Mouse (Mus musculus) forebrain, embryonic 16.5 days (tissue): ENCODE data around the gene Clec4f. TPM values are rescaled to one million over a fixed set of nuclear protein-coding genes. Genes with fewer than 3 reads are reported as not detected.

Source experiments
- ATAC-seq: fragments of 200-750 bp; cut with Nextera tagmentation; 2 replicates; pipeline ENCODE4 v1.8.0; 2017; ENCODE audit warnings: mild to moderate bottlenecking, moderate library complexity
- H3K27ac ChIP-seq: fragments of 300-500 bp; sonication (generic); 2 replicates; pipeline ENCODE4 v1.5.1; 2014; ENCODE audit warnings: low read length, control low read depth
- H3K27me3 ChIP-seq: fragments of 300-500 bp; sonication (generic); replicated peaks from 2 replicates; pipeline ENCODE4 v1.6.1; 2014; ENCODE audit warnings: low read length; ENCODE audit not compliant: control insufficient read depth, insufficient read depth
- H3K36me3 ChIP-seq: fragments of 300-500 bp; sonication (generic); 2 replicates; pipeline ENCODE4 v1.6.1; 2014; ENCODE audit not compliant: control insufficient read depth, insufficient read depth
- H3K4me1 ChIP-seq: fragments of 300-500 bp; sonication (generic); replicated peaks from 2 replicates; pipeline ENCODE4 v1.6.1; 2014; ENCODE audit warnings: low read length; ENCODE audit not compliant: control insufficient read depth, insufficient read depth
- H3K4me2 ChIP-seq: fragments of 300-500 bp; sonication (generic); 2 replicates; pipeline ENCODE4 v1.6.1; 2014; ENCODE audit warnings: mild to moderate bottlenecking, low read length, control low read depth
- H3K4me3 ChIP-seq: fragments of 300-500 bp; sonication (generic); replicated peaks from 2 replicates; pipeline ENCODE4 v1.5.1; 2014; ENCODE audit warnings: mild to moderate bottlenecking, low read length, control low read depth
- H3K9ac ChIP-seq: fragments of 300-500 bp; sonication (generic); replicated peaks from 2 replicates; pipeline ENCODE4 v1.6.1; 2014; ENCODE audit warnings: low read depth, low read length, control low read depth
- H3K9me3 ChIP-seq: fragments of 300-500 bp; sonication (generic); 2 replicates; pipeline ENCODE4 v1.6.1; 2016; ENCODE audit warnings: low read length; ENCODE audit not compliant: control insufficient read depth
- WGBS: fragments of 180-500 bp; shearing (Covaris S2); extraction: QIAGEN DNeasy Blood & Tissue Kit; methylation state at CpG from one replicate; pipeline ENCODE4 v1.1.7; 2014; 5-methylcytosine and 5-hydroxymethylcytosine counted together
- polyA plus RNA-seq: library from polyadenylated mRNA; unstranded; fragments of >200 nt; fragmentation: Nextera tagmentation; extraction: Ambion mirVana; gene quantifications from 2 replicates; pipeline ENCODE4 v1.2.1, GENCODE M21; 2015

Clec4f gene
- polyA plus RNA-seq, 1 experiment from 2014 or later = not detected

DNA sequence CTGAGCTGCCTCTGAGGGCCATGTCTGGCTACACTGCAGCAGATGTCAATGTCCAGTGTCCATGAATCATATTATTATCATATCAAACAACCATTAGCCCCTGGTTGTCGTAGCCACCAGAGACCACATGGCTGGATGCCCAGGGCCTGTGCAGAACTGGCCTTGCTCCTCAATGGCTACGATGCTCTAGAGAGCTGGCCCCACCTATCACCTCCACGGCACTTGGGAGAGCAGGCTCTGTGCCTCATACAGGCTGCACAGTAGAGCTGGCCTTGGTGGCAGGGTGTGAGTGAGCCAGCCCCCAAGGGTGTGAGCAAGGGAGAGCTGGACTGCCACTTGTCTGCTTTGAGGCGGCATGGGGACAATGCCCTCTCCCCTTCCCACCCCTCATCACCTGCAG is 41.5 kb downstream of the Clec4f start:
- Histone ChIP-seq H3K4me3 (no peak overlapping the region), H3K4me2 (no peak overlapping the region), H3K4me1 (no peaks in the 10 kb centered on the region), H3K27me3 (no peaks in the 10 kb centered on the region), H3K27ac (no peak overlapping the region), H3K36me3 (no peaks in the 10 kb centered on the region), H3K9ac (no peak overlapping the region), H3K9me3 (no peaks in the 10 kb centered on the region)
- no peak for ATAC-seq
- 81% methylated on average over 4 of the region's 4 CpGs for WGBS

DNA sequence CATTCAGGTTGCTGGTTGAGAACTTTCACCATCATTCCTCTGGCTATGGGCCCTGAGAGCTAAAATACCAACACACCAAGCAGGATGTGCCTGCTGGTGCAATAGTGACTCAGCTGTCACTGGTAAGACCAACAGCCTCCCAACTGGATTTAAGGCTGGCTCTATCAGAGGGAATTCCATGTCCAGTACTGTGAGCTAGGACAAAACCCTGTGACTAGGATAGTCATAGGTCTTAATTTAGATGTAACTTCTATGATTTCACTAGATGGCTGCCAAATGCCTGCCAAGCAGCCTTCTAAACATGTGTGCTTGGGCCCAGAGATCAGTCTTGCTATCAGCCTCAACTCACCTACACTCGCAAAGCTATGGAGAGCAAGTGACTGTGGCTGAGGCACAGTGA is 43.0 kb downstream of the Clec4f start:
- WGBS = 96% methylated on average over 1 of the region's 1 CpGs

GRCm38 (mm10) chr6:83599636-83600174 is 56.3 kb downstream of the Clec4f start:
- Histone ChIP-seq H3K27ac (no peak overlapping the region), H3K4me1 (peaks cover 6% of the 10 kb centered on the region; the same call in 1 of the 2 replicates), H3K27me3 (no peaks in the 10 kb centered on the region), H3K9ac (no peak overlapping the region), H3K4me2 (no peak overlapping the region; the same call in 1 of the 2 replicates), H3K36me3 (no peaks in the 10 kb centered on the region), H3K4me3 (no peak overlapping the region), H3K9me3 (no peaks in the 10 kb centered on the region)
- ATAC-seq = no peak
- 90% methylated on average over 6 of the region's 6 CpGs for WGBS

More for the DNA sequence above, 43.0 kb downstream of the Clec4f start:
- Histone ChIP-seq H3K9ac (no peak overlapping the region), H3K4me1 (no peaks in the 10 kb centered on the region), H3K27me3 (no peaks in the 10 kb centered on the region), H3K27ac (no peak overlapping the region), H3K4me2 (no peak overlapping the region), H3K9me3 (no peaks in the 10 kb centered on the region), H3K36me3 (no peaks in the 10 kb centered on the region), H3K4me3 (no peak overlapping the region)
- ATAC-seq = no peak

DNA sequence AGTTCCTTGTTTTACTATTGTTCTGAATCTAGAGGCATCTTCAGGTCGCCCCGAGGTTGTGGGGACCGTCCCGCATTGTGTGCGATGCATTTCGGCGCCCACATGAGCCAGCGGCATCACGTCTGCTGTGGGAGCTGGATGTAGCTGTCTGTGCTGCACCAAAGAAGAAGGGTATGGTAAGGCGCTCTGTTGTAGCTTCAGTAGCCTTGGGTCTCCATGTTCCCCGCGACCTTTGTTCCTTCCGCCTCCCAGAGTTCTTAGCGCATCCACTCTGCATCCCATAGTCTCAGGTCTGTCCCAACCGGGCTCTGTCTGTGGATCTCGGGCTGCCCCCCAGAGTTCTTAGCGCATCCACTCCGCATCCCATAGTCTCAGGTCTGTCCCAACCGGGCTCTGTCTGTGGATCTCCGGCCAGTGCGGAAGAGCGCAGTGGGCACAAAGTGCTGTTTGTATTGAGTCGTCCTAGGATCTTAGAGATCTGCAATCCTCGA is 56.9 kb downstream of the Clec4f start:
- Histone ChIP-seq H3K27me3 (no peaks in the 10 kb centered on the region), H3K36me3 (no peaks in the 10 kb centered on the region), H3K9ac (peak overlapping the region; percentile 46), H3K9me3 (no peaks in the 10 kb centered on the region), H3K4me3 (peak overlapping the region; percentile 38), H3K27ac (no peak overlapping the region), H3K4me1 (peaks cover 6% of the 10 kb centered on the region; the same call in 1 of the 2 replicates), H3K4me2 (peak overlapping the region; percentile 56)
- peak; percentile 47 for ATAC-seq
- WGBS = 35% methylated on average over 24 of the region's 24 CpGs

DNA sequence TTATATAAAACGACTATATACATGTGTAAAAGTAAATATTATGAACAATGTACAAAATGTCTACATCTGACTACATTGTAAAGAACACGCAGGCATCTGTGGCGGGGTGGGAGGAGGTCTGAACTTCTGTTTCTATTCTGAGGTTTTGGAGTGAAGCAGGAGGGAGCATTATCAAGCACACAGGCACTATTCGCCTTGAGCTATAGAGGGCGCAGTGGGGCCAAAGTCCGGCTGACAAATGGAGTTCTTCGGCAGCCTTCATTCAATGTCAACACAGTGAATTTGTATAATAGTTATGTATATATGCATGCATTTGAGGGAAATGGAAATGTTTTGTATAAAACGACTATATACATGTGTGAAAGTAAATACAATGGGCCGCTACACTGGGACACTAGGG is 57.3 kb downstream of the Clec4f start:
- ATAC-seq = peak; percentile 64
- H3K27ac ChIP-seq = no peak overlapping the region
- H3K4me3 ChIP-seq = peak overlapping the region; percentile 38
- peak overlapping the region; percentile 46 for H3K9ac ChIP-seq
- no peaks in the 10 kb centered on the region for H3K27me3 ChIP-seq
- peaks cover 6% of the 10 kb centered on the region; the same call in 1 of the 2 replicates for H3K4me1 ChIP-seq
- no peaks in the 10 kb centered on the region for H3K9me3 ChIP-seq
- peak overlapping the region; percentile 56 for H3K4me2 ChIP-seq
- no peaks in the 10 kb centered on the region for H3K36me3 ChIP-seq
- 9% methylated on average over 9 of the region's 9 CpGs for WGBS

DNA sequence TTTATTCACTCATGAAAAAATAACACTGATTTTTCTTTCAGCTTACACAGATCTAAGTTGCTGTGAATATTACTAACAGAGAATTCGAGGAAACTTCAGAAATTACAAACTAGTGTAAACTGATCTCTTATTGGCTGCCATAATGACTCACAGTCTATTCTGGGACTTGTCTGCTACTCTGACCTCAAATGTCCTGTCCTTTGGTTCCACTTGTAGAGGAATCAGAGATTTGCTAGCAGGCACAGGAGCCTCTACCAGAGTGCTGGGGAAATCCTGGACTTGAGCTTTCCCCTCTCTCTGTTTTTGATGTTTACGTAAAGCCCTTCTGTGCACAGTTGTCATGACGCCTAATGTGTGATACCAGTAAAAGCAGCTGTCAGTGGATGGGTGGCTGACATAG is 58.0 kb downstream of the Clec4f start:
- no peaks in the 10 kb centered on the region for H3K27me3 ChIP-seq
- no peaks in the 10 kb centered on the region for H3K36me3 ChIP-seq
- no peak overlapping the region for H3K27ac ChIP-seq
- H3K4me3 ChIP-seq = no peak overlapping the region
- H3K9ac ChIP-seq = no peak overlapping the region
- 56% methylated on average over 3 of the region's 3 CpGs for WGBS
- peaks cover 6% of the 10 kb centered on the region; the same call in 1 of the 2 replicates for H3K4me1 ChIP-seq
- no peak for ATAC-seq
- H3K9me3 ChIP-seq = no peaks in the 10 kb centered on the region
- H3K4me2 ChIP-seq = no peak overlapping the region

GRCm38 (mm10) chr6:83595035-83595434 is 61.0 kb downstream of the Clec4f start:
- no peak for ATAC-seq
- H3K9me3 ChIP-seq = no peaks in the 10 kb centered on the region
- WGBS = 84% methylated on average over 2 of the region's 2 CpGs
- no peaks in the 10 kb centered on the region for H3K27me3 ChIP-seq
- no peak overlapping the region for H3K27ac ChIP-seq
- no peak overlapping the region for H3K9ac ChIP-seq
- H3K36me3 ChIP-seq = no peaks in the 10 kb centered on the region
- H3K4me3 ChIP-seq = no peak overlapping the region
- peaks cover 6% of the 10 kb centered on the region; the same call in 1 of the 2 replicates for H3K4me1 ChIP-seq
- H3K4me2 ChIP-seq = no peak overlapping the region

Other genes starting within 250 kb of the Clec4f start
- 60.9 and 64.3 TPM in 2 replicates for gene Tet3, start 197.1 kb downstream of the Clec4f start, polyA plus RNA-seq
- gene Dguok, start 149.2 kb downstream of the Clec4f start, polyA plus RNA-seq = 73.1 and 77.2 TPM in 2 replicates
- 1.9 and 2.3 TPM in 2 replicates for gene Actg2, start 119.9 kb downstream of the Clec4f start, polyA plus RNA-seq
- gene Stambp, start 83.5 kb downstream of the Clec4f start, polyA plus RNA-seq = 58.0 and 59.2 TPM in 2 replicates
- not detected in 2 replicates for gene Cd207, start 21.7 kb upstream of the Clec4f start, polyA plus RNA-seq
- gene Vax2, start 55.1 kb upstream of the Clec4f start, polyA plus RNA-seq = not detected in 2 replicates
- 0.24 TPM in 2 replicates for gene Atp6v1b1, start 86.8 kb upstream of the Clec4f start, polyA plus RNA-seq
- 0.18 TPM in 1 of 2 replicates, not detected in the other for gene Ankrd53, start 106.5 kb upstream of the Clec4f start, polyA plus RNA-seq
- gene Tex261, start 119.6 kb upstream of the Clec4f start, polyA plus RNA-seq = 63.1 and 79.0 TPM in 2 replicates
- gene Nagk, start 138.8 kb upstream of the Clec4f start, polyA plus RNA-seq = 97.5 and 123 TPM in 2 replicates
- 33.9 and 50.2 TPM in 2 replicates for gene Paip2b, start 175.6 kb upstream of the Clec4f start, polyA plus RNA-seq
- gene Zfp638, start 210.9 kb upstream of the Clec4f start, polyA plus RNA-seq = 90.8 and 99.0 TPM in 2 replicates